ENCODE assay signal across 14 mouse cellular contexts in the genomic region with DNA sequence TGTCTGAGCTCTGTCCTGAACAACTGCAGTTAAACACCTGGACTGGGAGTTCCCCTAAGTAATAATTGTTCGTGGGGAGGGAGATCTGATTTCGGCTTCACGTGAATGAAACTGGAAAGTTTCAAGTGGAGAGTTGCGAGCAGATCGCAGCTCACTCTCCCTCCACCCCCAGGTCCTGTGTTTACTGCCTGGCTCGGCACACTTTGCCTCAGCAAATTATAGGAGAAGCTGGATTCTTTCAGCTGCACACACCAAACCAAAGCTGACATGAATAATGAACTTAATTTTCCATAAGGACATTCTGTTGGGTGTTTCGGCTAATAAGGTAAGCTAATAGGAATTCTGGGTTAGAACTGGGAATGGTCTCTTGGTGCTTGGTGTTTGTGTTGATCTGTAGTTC.
DNase-seq lines count a peak whose midpoint lies in the region; ATAC-seq and TF ChIP-seq lines count a peak whose summit lies in the region.
"Had no signal": no experiment of that assay in that cellular context is flagged by ENCODE, and none has a peak within 500 bp of the region (broad histone marks: within the 10 kb centered on the region; RNA-seq: fewer than 3 reads in every experiment).

No protein-coding gene starts in this region.

- no peaks in the 10 kb centered on the region; the same call in 1 of the 2 replicates for H3K9me3 ChIP-seq in heart, embryonic 13.5 days
- no peaks in the 10 kb centered on the region for H3K9me3 ChIP-seq in CH12.LX (replicated peaks; ENCODE audit: low read length)
- H3K9me3 ChIP-seq in embryonic facial prominence, embryonic 13.5 days, result no peaks in the 10 kb centered on the region
- no peaks in the 10 kb centered on the region for H3K9me3 ChIP-seq in limb, embryonic 13.5 days
- H3K9me3 ChIP-seq: forebrain, embryonic 13.5 days had no signal

- in situ Hi-C loops in CH12.LX (cut with MboI; ENCODE audit: low pct_ligation_motif_present, low pct_unique_long_range_greater_than_20kb, low sequenced_read_pairs), result no loop called here

- no peak overlapping the region for H3K9ac ChIP-seq in heart, embryonic 13.5 days
- no peak overlapping the region for H3K9ac ChIP-seq in CH12.LX (ENCODE audit: insufficient read depth, low read depth)
- H3K9ac ChIP-seq in embryonic facial prominence, embryonic 13.5 days, result no peak overlapping the region
- H3K9ac ChIP-seq in limb, embryonic 13.5 days, result no peak overlapping the region
- H3K9ac ChIP-seq: forebrain, embryonic 13.5 days had no signal

- peaks cover 7% of the 10 kb centered on the region; the same call in 1 of the 2 replicates for H3K4me1 ChIP-seq in heart, embryonic 13.5 days
- peaks cover 0 to 16% of the 10 kb centered on the region in 2 experiments; a peak in 2 of 4 replicates for H3K4me1 ChIP-seq in CH12.LX (ENCODE audit: control insufficient read depth in 1 of 2, insufficient read depth in 2 of 2)
- 0 out of 2 replicates have a peak, but pooled peaks cover 3% of the 10 kb centered on the region for H3K4me1 ChIP-seq in embryonic facial prominence, embryonic 13.5 days
- H3K4me1 ChIP-seq in limb, embryonic 13.5 days, result peaks cover 18% of the 10 kb centered on the region
- H3K4me1 ChIP-seq: forebrain, embryonic 13.5 days had no signal

- no peak for TF ChIP-seq POLR2A in CH12.LX (IDR thresholded peaks at IDR 0.05; ENCODE audit: low read depth, low read length)

- H3K4me3 ChIP-seq in heart, embryonic 13.5 days, result peak overlapping the region; percentile 3; the same call in 1 of the 2 replicates
- no peak overlapping the region for H3K4me3 ChIP-seq in CH12.LX (replicated peaks in 1 of 3; ENCODE audit: low read depth in 2 of 3, low read length in 2 of 3, poor library complexity in 1 of 3)
- no peak overlapping the region for H3K4me3 ChIP-seq in embryonic facial prominence, embryonic 13.5 days
- peak overlapping the region; percentile 18 for H3K4me3 ChIP-seq in limb, embryonic 13.5 days
- H3K4me3 ChIP-seq: forebrain, embryonic 13.5 days had no signal

- 43% methylated on average over 7 of the region's 7 CpGs for WGBS in heart, embryonic 13.5 days
- 42% methylated on average over 7 of the region's 7 CpGs for WGBS in embryonic facial prominence, embryonic 13.5 days
- WGBS in limb, embryonic 13.5 days, result 20% methylated on average over 7 of the region's 7 CpGs

- dilution Hi-C loops in CH12.LX (cut with MboI; ENCODE audit: extremely low pct_ligation_motif_present, extremely low pct_unique_long_range_greater_than_20kb, low sequenced_read_pairs), result no loop called here

- H3K4me2 ChIP-seq in heart, embryonic 13.5 days, result peak overlapping the region; percentile 52
- H3K4me2 ChIP-seq in CH12.LX (ENCODE audit: insufficient read depth, low read depth, poor library complexity, severe bottlenecking), result peak overlapping the region; percentile 5; the same call in 1 of the 2 replicates
- peak overlapping the region; percentile 19 for H3K4me2 ChIP-seq in embryonic facial prominence, embryonic 13.5 days
- H3K4me2 ChIP-seq in limb, embryonic 13.5 days (replicated peaks), result peak overlapping the region; percentile 53
- H3K4me2 ChIP-seq: forebrain, embryonic 13.5 days; midbrain, embryonic 11.5 days had no signal

- no peak for ATAC-seq in heart, embryonic 13.5 days (ENCODE audit: extremely low read depth, insufficient number of reproducible peaks, low FRiP score, low TSS enrichment)
- ATAC-seq in embryonic facial prominence, embryonic 13.5 days (ENCODE audit: insufficient number of reproducible peaks, insufficient read depth, low FRiP score, low TSS enrichment, low read depth), result no peak
- peak; percentile 44; the same call in 1 of the 2 replicates for ATAC-seq in limb, embryonic 13.5 days (ENCODE audit: low FRiP score, low read depth)
- no peak for ATAC-seq in megakaryocyte progenitor cell, adult 5-6 weeks (replicated peaks; ENCODE audit: poor library complexity)
- ATAC-seq: forebrain, embryonic 13.5 days; inflammation-experienced regulatory T-cells, adult 6 months; Patski had no signal

- no peak for TF ChIP-seq EP300 in CH12.LX (IDR thresholded peaks at IDR 0.05; ENCODE audit: low read length)

- no peak for DNase-seq in heart, postnatal 14 days
- DNase-seq in CH12.LX (ENCODE audit: extremely low read depth) (no peak), MN1 (ENCODE audit: low spot score) (no peak)
- DNase-seq in cerebellum, adult 11-12 months, result no peak
- DNase-seq: lung, adult 18-20 months; thymus, postnatal 36 days had no signal

- H3K27ac ChIP-seq in heart, embryonic 13.5 days (replicated peaks), result no peak overlapping the region
- no peak overlapping the region for H3K27ac ChIP-seq in CH12.LX (ENCODE audit: insufficient read depth, low read depth)
- H3K27ac ChIP-seq in embryonic facial prominence, embryonic 13.5 days, result no peak overlapping the region
- no peak overlapping the region for H3K27ac ChIP-seq in limb, embryonic 13.5 days
- H3K27ac ChIP-seq: forebrain, embryonic 13.5 days had no signal

- no peaks in the 10 kb centered on the region for H3K79me2 ChIP-seq in CH12.LX (replicated peaks; ENCODE audit: control insufficient read depth, extremely low read depth, insufficient read depth, poor library complexity, severe bottlenecking)

- no peak for TF ChIP-seq RAD21 in CH12.LX (IDR thresholded peaks at IDR 0.05; ENCODE audit: low read depth, low read length)

- no peak for TF ChIP-seq CTCF in CH12.LX (conservative IDR thresholded peaks at IDR 0.05 in 1 of 2, IDR thresholded peaks at IDR 0.05 in 1 of 2; ENCODE audit: low read depth in 2 of 2, low read length in 2 of 2)

- H3K36me3 ChIP-seq in heart, embryonic 13.5 days, result no peaks in the 10 kb centered on the region
- H3K36me3 ChIP-seq in CH12.LX (replicated peaks in 1 of 2; ENCODE audit: control insufficient read depth in 1 of 2, insufficient read depth in 1 of 2, low read length in 1 of 2), result no peaks in the 10 kb centered on the region
- no peaks in the 10 kb centered on the region for H3K36me3 ChIP-seq in embryonic facial prominence, embryonic 13.5 days
- no peaks in the 10 kb centered on the region for H3K36me3 ChIP-seq in limb, embryonic 13.5 days

- H3K27me3 ChIP-seq in heart, embryonic 13.5 days (replicated peaks), result no peaks in the 10 kb centered on the region
- H3K27me3 ChIP-seq in CH12.LX (replicated peaks), result no peaks in the 10 kb centered on the region
- no peaks in the 10 kb centered on the region for H3K27me3 ChIP-seq in embryonic facial prominence, embryonic 13.5 days
- no peaks in the 10 kb centered on the region for H3K27me3 ChIP-seq in limb, embryonic 13.5 days
- H3K27me3 ChIP-seq: forebrain, embryonic 13.5 days had no signal

- intact Hi-C loops in heart, postnatal 14 days (cut with DNase I), result no loop called here

TF ChIP-seq in CH12.LX, 34 proteins besides CTCF, POLR2A, EP300 and RAD21:
- TF ChIP-seq GABPA (IDR thresholded peaks at IDR 0.05; ENCODE audit: insufficient replicate concordance, low read depth, low read length) (no peak), BHLHE40 (IDR thresholded peaks at IDR 0.05; ENCODE audit: low read depth, low read length) (peak; percentile 45; the same call in 1 of the 2 replicates), SIN3A (IDR thresholded peaks at IDR 0.05; ENCODE audit: low read length) (no peak)

Comparison
In these comparisons a context has a peak if more than half of its experiments do, and no peak if none do; other contexts are left out.
1. H3K4me3 ChIP-seq: peak in heart, embryonic 13.5 days (single experiment) and limb, embryonic 13.5 days (single experiment); none in CH12.LX (0 of 3) and embryonic facial prominence, embryonic 13.5 days (single experiment).
2. Peak in every context shown above with its lines, with median percentiles within 50 percentile points of each other: H3K4me2 ChIP-seq.